Mouse (Mus musculus) small intestine, adult 2 months (tissue): ENCODE measurements around the gene Car11.

Source experiments
- CTCF ChIP-seq: fragments of 200-500 bp; IDR thresholded peaks from 2 replicates; pipeline ENCODE4 v1.5.1; 2012; ENCODE audit warnings: low read depth, mild to moderate bottlenecking, control low read depth, inconsistent platforms, low read length, moderate library complexity, mixed read lengths; ENCODE audit not compliant: insufficient replicate concordance, insufficient read length; ENCODE audit errors: extremely low read depth
- POLR2A ChIP-seq: fragments of 200-500 bp; IDR thresholded peaks from 2 replicates; pipeline ENCODE4 v1.6.1; 2012; ENCODE audit warnings: low read depth, mild to moderate bottlenecking, control low read depth, inconsistent platforms, low read length, moderate library complexity

DNA sequence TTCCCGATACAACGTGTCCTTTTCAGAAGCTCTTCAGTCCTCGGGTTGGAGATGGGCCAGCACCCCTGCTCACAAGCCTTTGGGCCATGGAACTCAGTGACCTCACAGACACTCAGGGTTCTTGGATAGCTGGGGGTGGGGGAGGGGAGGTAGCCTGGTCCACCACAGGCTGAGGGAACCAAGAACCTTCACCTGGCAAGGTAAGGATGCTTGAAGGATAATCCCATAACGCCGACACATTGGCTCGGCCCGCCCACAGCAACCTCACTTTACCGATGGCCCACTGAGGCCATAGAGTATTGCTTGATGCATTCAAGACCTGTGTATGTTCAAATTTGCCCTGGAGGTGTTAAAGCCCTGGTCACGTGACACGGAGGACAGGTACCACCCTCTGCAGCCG lies 26.1 kb downstream of the Car11 start, which contains the start of gene Spaca4:
- TF ChIP-seq CTCF (no peak), POLR2A (no peak)
